In genomic region chr12:66157630-66158292, GRCm38 (mm10) we compare ENCODE assay signal across 19 mouse cellular contexts.
A peak's percentile ranks its signal among the peaks of the same experiment; 100 is the strongest.
DNase-seq lines count a peak whose midpoint lies in the region; ATAC-seq and TF ChIP-seq lines count a peak whose summit lies in the region.
"Had no signal": no experiment of that assay in that cellular context is flagged by ENCODE, and none has a peak within 500 bp of the region (broad histone marks: within the 10 kb centered on the region; RNA-seq: fewer than 3 reads in every experiment).

No protein-coding gene starts in this region.

- H3K4me3 ChIP-seq in midbrain, embryonic 15.5 days: no peak overlapping the region
- no peak overlapping the region for H3K4me3 ChIP-seq in midbrain, embryonic 10.5 days
- no peak overlapping the region for H3K4me3 ChIP-seq in forebrain, embryonic 13.5 days
- H3K4me3 ChIP-seq in midbrain, postnatal 0 days (ENCODE audit: low read depth, low read length): no peak overlapping the region
- H3K4me3 ChIP-seq: liver, embryonic 15.5 days; neural tube, embryonic 13.5 days had no signal

- H3K9ac ChIP-seq in midbrain, embryonic 15.5 days: no peak overlapping the region
- H3K9ac ChIP-seq in forebrain, embryonic 13.5 days: no peak overlapping the region
- no peak overlapping the region for H3K9ac ChIP-seq in midbrain, postnatal 0 days (replicated peaks; ENCODE audit: low read length, poor library complexity, severe bottlenecking)
- H3K9ac ChIP-seq: hindbrain, embryonic 14.5 days; liver, embryonic 15.5 days; neural tube, embryonic 13.5 days had no signal

- no peaks in the 10 kb centered on the region for H3K36me3 ChIP-seq in midbrain, embryonic 15.5 days (replicated peaks)
- no peaks in the 10 kb centered on the region for H3K36me3 ChIP-seq in midbrain, embryonic 10.5 days
- no peaks in the 10 kb centered on the region for H3K36me3 ChIP-seq in forebrain, embryonic 13.5 days (ENCODE audit: poor library complexity, severe bottlenecking)
- H3K36me3 ChIP-seq in midbrain, postnatal 0 days (ENCODE audit: insufficient read depth, low read length): no peaks in the 10 kb centered on the region
- H3K36me3 ChIP-seq: liver, embryonic 15.5 days; neural tube, embryonic 13.5 days had no signal

- peak; percentile 15 for DNase-seq in embryo, embryonic 10.5 days (ENCODE audit: low spot score)
- no peak for DNase-seq in embryo, embryonic 10 days (ENCODE audit: low spot score)
- no peak for DNase-seq in midbrain, embryonic 10.5 days (ENCODE audit: low spot score)
- DNase-seq in midbrain, postnatal 0 days (ENCODE audit: low spot score): peak; percentile 45
- DNase-seq in heart, adult 11 months: no peak
- DNase-seq in spleen, postnatal 14 days (ENCODE audit: low spot score in 2 of 2): no peak
- DNase-seq: adrenal gland, postnatal 36 days; cerebellum, postnatal 36 days; kidney, adult 2 months; kidney, postnatal 4 days; lung, postnatal 10 days; retina, postnatal 1 day; thymus, postnatal 25 days had no signal

- H3K27ac ChIP-seq in midbrain, embryonic 15.5 days: no peak overlapping the region; the same call in 1 of the 2 replicates
- H3K27ac ChIP-seq in midbrain, embryonic 10.5 days (replicated peaks): no peak overlapping the region
- H3K27ac ChIP-seq in forebrain, embryonic 13.5 days: no peak overlapping the region
- H3K27ac ChIP-seq in midbrain, postnatal 0 days (ENCODE audit: low read depth, low read length): no peak overlapping the region
- H3K27ac ChIP-seq: hindbrain, embryonic 14.5 days; liver, embryonic 15.5 days; neural tube, embryonic 13.5 days had no signal

- TF ChIP-seq CTCF in midbrain, postnatal 0 days (IDR thresholded peaks at IDR 0.05): no peak

- peak; percentile 54; the same call in 1 of the 2 replicates for ATAC-seq in midbrain, embryonic 15.5 days (replicated peaks)
- ATAC-seq in forebrain, embryonic 13.5 days: peak; percentile 74
- ATAC-seq in midbrain, postnatal 0 days (ENCODE audit: low FRiP score): no peak

- no peak overlapping the region for H3K4me2 ChIP-seq in midbrain, embryonic 15.5 days
- H3K4me2 ChIP-seq in forebrain, embryonic 13.5 days: no peak overlapping the region
- H3K4me2 ChIP-seq in midbrain, postnatal 0 days (ENCODE audit: low read depth, low read length, poor library complexity, severe bottlenecking): no peak overlapping the region
- H3K4me2 ChIP-seq: hindbrain, embryonic 14.5 days; liver, embryonic 15.5 days; neural tube, embryonic 13.5 days had no signal

- H3K4me1 ChIP-seq in midbrain, embryonic 15.5 days: no peaks in the 10 kb centered on the region
- no peaks in the 10 kb centered on the region for H3K4me1 ChIP-seq in midbrain, embryonic 10.5 days
- peaks cover 9% of the 10 kb centered on the region for H3K4me1 ChIP-seq in forebrain, embryonic 13.5 days
- H3K4me1 ChIP-seq in midbrain, postnatal 0 days (ENCODE audit: insufficient read depth, low read length): no peaks in the 10 kb centered on the region
- H3K4me1 ChIP-seq: liver, embryonic 15.5 days; neural tube, embryonic 13.5 days had no signal

- no peaks in the 10 kb centered on the region for H3K9me3 ChIP-seq in midbrain, embryonic 15.5 days
- H3K9me3 ChIP-seq in midbrain, embryonic 10.5 days (replicated peaks): no peaks in the 10 kb centered on the region
- H3K9me3 ChIP-seq in forebrain, embryonic 13.5 days (replicated peaks): no peaks in the 10 kb centered on the region
- H3K9me3 ChIP-seq in midbrain, postnatal 0 days (ENCODE audit: low read length): no peaks in the 10 kb centered on the region
- H3K9me3 ChIP-seq: liver, embryonic 15.5 days; neural tube, embryonic 13.5 days had no signal

- 13% methylated on average over 3 of the region's 3 CpGs for WGBS in midbrain, embryonic 15.5 days
- WGBS in midbrain, embryonic 10.5 days: 52% methylated on average over 3 of the region's 3 CpGs
- WGBS in forebrain, embryonic 13.5 days: 4% methylated on average over 3 of the region's 3 CpGs
- WGBS in midbrain, postnatal 0 days: 16% methylated on average over 3 of the region's 3 CpGs

- H3K27me3 ChIP-seq in midbrain, embryonic 15.5 days (replicated peaks): no peaks in the 10 kb centered on the region
- no peaks in the 10 kb centered on the region for H3K27me3 ChIP-seq in midbrain, embryonic 10.5 days (ENCODE audit: low read depth, poor library complexity, severe bottlenecking)
- no peaks in the 10 kb centered on the region for H3K27me3 ChIP-seq in forebrain, embryonic 13.5 days
- no peaks in the 10 kb centered on the region for H3K27me3 ChIP-seq in midbrain, postnatal 0 days (ENCODE audit: insufficient read depth, low read length)
- H3K27me3 ChIP-seq: CH12.LX; liver, embryonic 15.5 days; neural tube, embryonic 13.5 days had no signal

Comparison
In these comparisons a context has a peak if more than half of its experiments do, and no peak if none do; other contexts are left out.
1. DNase-seq: peak in embryo, embryonic 10.5 days (single experiment) and midbrain, postnatal 0 days (single experiment); none in embryo, embryonic 10 days (single experiment), midbrain, embryonic 10.5 days (single experiment), heart, adult 11 months (single experiment) and spleen, postnatal 14 days (0 of 2).